16 mouse cellular contexts compared by ENCODE assay signal in genomic region chr4:109385599-109385998, GRCm38 (mm10). TPM values are rescaled to one million over a fixed set of nuclear protein-coding genes. Genes with fewer than 3 reads are reported as not detected.
DNase-seq lines count a peak whose midpoint lies in the region; ATAC-seq lines count a peak whose summit lies in the region.
"Had no signal": no experiment of that assay in that cellular context is flagged by ENCODE, and none has a peak within 500 bp of the region (broad histone marks: within the 10 kb centered on the region; RNA-seq: fewer than 3 reads in every experiment).

No protein-coding gene starts in this region.

- H3K4me3 ChIP-seq in limb, embryonic 12.5 days (replicated peaks): no peak overlapping the region
- no peak overlapping the region for H3K4me3 ChIP-seq in heart, embryonic 10.5 days
- H3K4me3 ChIP-seq: embryonic facial prominence, embryonic 15.5 days; gastrocnemius, adult 2 months had no signal

- H3K9ac ChIP-seq in limb, embryonic 12.5 days (replicated peaks): no peak overlapping the region
- H3K9ac ChIP-seq: embryonic facial prominence, embryonic 15.5 days had no signal

- H3K27me3 ChIP-seq in limb, embryonic 12.5 days: no peaks in the 10 kb centered on the region
- no peaks in the 10 kb centered on the region for H3K27me3 ChIP-seq in heart, embryonic 10.5 days (ENCODE audit: insufficient read depth, poor library complexity, severe bottlenecking)
- H3K27me3 ChIP-seq: embryonic facial prominence, embryonic 15.5 days had no signal

- no peak overlapping the region for H3K4me2 ChIP-seq in limb, embryonic 12.5 days
- H3K4me2 ChIP-seq: embryonic facial prominence, embryonic 15.5 days; liver, embryonic 11.5 days had no signal

- H3K36me3 ChIP-seq in limb, embryonic 12.5 days: peaks cover 8% of the 10 kb centered on the region; the same call in 1 of the 2 replicates
- H3K36me3 ChIP-seq in heart, embryonic 10.5 days: peaks cover 8% of the 10 kb centered on the region; the same call in 1 of the 2 replicates
- H3K36me3 ChIP-seq: embryonic facial prominence, embryonic 15.5 days had no signal

- whole genome bisulfite sequencing in limb, embryonic 12.5 days: 34% methylated on average over 4 of the region's 4 CpGs
- WGBS in heart, embryonic 10.5 days: 83% methylated on average over 4 of the region's 4 CpGs

- H3K4me1 ChIP-seq in limb, embryonic 12.5 days (replicated peaks): no peaks in the 10 kb centered on the region
- no peaks in the 10 kb centered on the region for H3K4me1 ChIP-seq in heart, embryonic 10.5 days
- H3K4me1 ChIP-seq: embryonic facial prominence, embryonic 15.5 days had no signal

- ATAC-seq in limb, embryonic 12.5 days (ENCODE audit: insufficient number of reproducible peaks, insufficient read depth, low FRiP score, low TSS enrichment, low read depth): peak; percentile 75; the same call in 1 of the 2 replicates

- no peak overlapping the region for H3K27ac ChIP-seq in limb, embryonic 12.5 days
- H3K27ac ChIP-seq in heart, embryonic 10.5 days: no peak overlapping the region
- H3K27ac ChIP-seq: embryonic facial prominence, embryonic 15.5 days; gastrocnemius, adult 2 months had no signal

- H3K9me3 ChIP-seq in limb, embryonic 12.5 days: no peaks in the 10 kb centered on the region
- no peaks in the 10 kb centered on the region for H3K9me3 ChIP-seq in heart, embryonic 10.5 days
- H3K9me3 ChIP-seq: embryonic facial prominence, embryonic 15.5 days had no signal

- DNase-seq in frontal cortex, adult 2 months (ENCODE audit: extremely low spot score in 1 of 2, low spot score in 1 of 2): peak; percentile 23 to 37
- DNase-seq in frontal cortex, postnatal 25 days (ENCODE audit: low spot score in 2 of 2): no peak
- DNase-seq in retina, embryonic 14.5 days (ENCODE audit: low spot score): peak; percentile 20
- no peak for DNase-seq in retina, postnatal 1 day
- peak; percentile 28 for DNase-seq in telencephalon, adult 2 months (ENCODE audit: low read depth, low spot score)
- DNase-seq in adrenal gland, postnatal 10 days: no peak
- no peak for DNase-seq in heart, embryonic 10.5 days (ENCODE audit: low spot score)
- DNase-seq: adrenal gland, postnatal 14 days; cerebellum, postnatal 10 days; gastrocnemius, adult 2 months; heart, postnatal 36 days; kidney, adult 11 months; right cerebral cortex, postnatal 14 days had no signal

RNA-seq across cellular contexts. Expression of gene Ttc39a, which starts 20.8 kb away (rescaled TPM):
- 4.3 and 4.4 TPM in 2 replicates for polyA plus RNA-seq in frontal cortex, adult 2 months (2012; rRNA removed)
- 5.6 and 6.0 TPM in 2 replicates for polyA plus RNA-seq in limb, embryonic 12.5 days (2016; fragmentation: Nextera tagmentation; extraction: Ambion mirVana)
- total RNA-seq in adrenal gland, postnatal 10 days (2021): 1 to 10 TPM; 5.3 to 5.8 TPM
- 9.4 and 10.7 TPM in 2 replicates for polyA plus RNA-seq in heart, embryonic 10.5 days (2016; fragmentation: Nextera tagmentation; extraction: Ambion mirVana)

Comparison
In these comparisons a context has a peak if more than half of its experiments do, and no peak if none do; other contexts are left out.
1. DNase-seq: peak in frontal cortex, adult 2 months (2 of 2), retina, embryonic 14.5 days (single experiment) and telencephalon, adult 2 months (single experiment); none in frontal cortex, postnatal 25 days (0 of 2), retina, postnatal 1 day (single experiment), adrenal gland, postnatal 10 days (single experiment) and heart, embryonic 10.5 days (single experiment).